Mouse (Mus musculus) liver, adult 2 months (tissue): Measurements from ENCODE around the gene Rps6ka4.

Source experiments
- CTCF ChIP-seq: fragments of 200-500 bp; IDR thresholded peaks from 2 replicates; pipeline ENCODE4 v1.5.1; 2011; ENCODE audit warnings: low read depth, low read length, control low read depth
- POLR2A ChIP-seq: fragments of 200-500 bp; IDR thresholded peaks from 2 replicates; pipeline ENCODE4 v1.6.1; 2011; ENCODE audit warnings: low read length, control low read depth; ENCODE audit not compliant: insufficient read depth; ENCODE audit errors: extremely low read depth

GRCm38 (mm10) chr19:6820538-6821195 is 19.8 kb downstream of the Rps6ka4 start:
- TF ChIP-seq POLR2A, result no peak
- TF ChIP-seq CTCF, result no peak
